Mouse (Mus musculus) cerebellum, postnatal 36 days (tissue): Measurements from ENCODE around the gene Kat7.

ENCODE experiments used
- DNase-seq, 2 experiments: peaks; one replicate each; pipeline ENCODE4 v3.0.0; 2021 to 2022; ENCODE audit warnings: mixed read lengths in 2 of 2

Gene Kat7

GRCm38 (mm10) chr11:95310007-95310647 lies at the start of gene Kat7:
TSS of gene Kat7 (minus strand) at chr11:95310246.
- peak; percentile 97 to 98 for DNase-seq

GRCm38 (mm10) chr11:95358263-95358662 lies 48.2 kb upstream of the Kat7 start:
- DNase-seq = no peak

- peak; percentile 33 to 50 for DNase-seq
Measured at GRCm38 (mm10) chr11:95356469-95357273, 46.6 kb upstream of the Kat7 start.

DNA sequence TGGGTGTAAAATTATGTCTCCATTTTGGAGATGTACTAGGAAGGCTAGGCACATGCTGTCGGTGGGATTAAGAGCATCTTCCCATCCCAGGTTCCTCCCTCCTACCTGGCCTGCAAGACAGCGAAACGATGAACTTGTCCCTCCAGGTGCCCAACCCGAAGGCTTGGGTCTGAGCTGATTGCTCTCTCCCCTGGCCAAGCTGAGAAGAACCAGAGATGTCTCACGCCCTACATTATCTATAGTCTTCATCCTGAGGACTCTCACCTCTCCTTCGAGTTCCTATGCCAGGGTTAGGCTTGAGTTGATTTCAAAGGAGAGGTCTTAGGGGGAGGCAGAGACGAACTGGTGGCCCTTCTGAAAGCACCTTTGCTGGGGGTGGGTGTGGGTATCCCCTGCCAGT lies 46.0 kb upstream of the Kat7 start:
- no peak for DNase-seq

GRCm38 (mm10) chr11:95355661-95356011 lies 45.6 kb upstream of the Kat7 start:
- no peak for DNase-seq

- DNase-seq = no peak
Measured at GRCm38 (mm10) chr11:95354945-95355660, 45.1 kb upstream of the Kat7 start.

DNA sequence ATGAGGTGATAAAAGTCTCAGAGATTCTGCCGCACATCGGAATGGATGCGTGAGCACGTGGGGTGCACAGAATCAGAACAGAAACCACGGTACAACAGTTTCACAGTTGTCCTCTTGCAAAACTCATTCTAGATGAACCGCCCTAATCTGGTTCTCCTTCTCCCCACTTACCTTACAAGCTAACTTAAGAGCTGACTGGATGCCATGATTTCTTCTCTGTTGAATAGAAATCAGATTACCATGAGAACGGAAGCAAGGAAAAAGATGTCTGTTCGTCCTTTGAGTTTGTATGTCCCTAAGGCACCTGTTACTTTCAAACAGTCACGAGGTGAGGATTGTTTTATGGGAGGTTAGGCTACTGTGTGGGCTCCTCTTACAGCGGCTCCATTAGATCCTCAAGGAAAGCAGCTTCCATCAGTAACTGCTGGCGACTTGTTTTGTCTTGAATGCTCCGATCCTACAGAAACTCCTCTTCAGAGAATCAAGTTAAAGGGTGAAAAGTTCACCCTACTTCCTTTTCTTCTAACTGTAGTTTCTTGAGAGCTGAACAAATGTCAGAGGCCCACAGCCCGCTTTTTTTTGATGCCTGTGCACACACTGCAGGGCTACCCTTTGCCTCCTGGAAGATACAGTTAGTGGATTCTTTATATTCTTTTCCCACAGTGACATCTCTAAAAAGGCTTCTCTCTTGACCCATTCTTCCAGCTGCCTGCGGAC lies 44.3 kb upstream of the Kat7 start:
- DNase-seq = no peak

GRCm38 (mm10) chr11:95353226-95353625 lies 43.2 kb upstream of the Kat7 start:
- no peak for DNase-seq

- DNase-seq = no peak
Measured at GRCm38 (mm10) chr11:95352686-95353085, 42.6 kb upstream of the Kat7 start.

- no peak for DNase-seq
Measured at GRCm38 (mm10) chr11:95350960-95351359, 40.9 kb upstream of the Kat7 start.

DNA sequence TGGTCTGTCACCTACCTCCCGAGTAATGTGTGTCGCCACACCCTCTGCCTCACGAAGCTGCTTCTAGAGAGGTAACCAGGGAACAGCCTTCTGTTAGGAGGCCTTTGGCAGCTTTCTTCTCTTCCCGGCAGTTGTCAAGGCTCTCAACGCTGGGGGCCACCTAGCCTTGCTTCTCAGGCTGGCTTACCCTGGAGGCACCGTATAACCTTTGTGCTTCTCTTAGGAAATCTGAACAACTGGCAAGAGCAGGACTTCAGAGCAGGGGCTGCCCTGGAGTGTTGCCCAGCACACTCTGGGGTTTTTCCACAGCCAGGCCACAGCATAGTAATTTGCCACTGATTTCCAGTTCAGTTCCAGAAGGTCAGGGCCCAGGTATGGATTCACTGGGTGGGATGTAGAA lies 40.2 kb upstream of the Kat7 start:
- no peak for DNase-seq

- DNase-seq = no peak
Measured at GRCm38 (mm10) chr11:95344181-95344580, 34.1 kb upstream of the Kat7 start.

DNA sequence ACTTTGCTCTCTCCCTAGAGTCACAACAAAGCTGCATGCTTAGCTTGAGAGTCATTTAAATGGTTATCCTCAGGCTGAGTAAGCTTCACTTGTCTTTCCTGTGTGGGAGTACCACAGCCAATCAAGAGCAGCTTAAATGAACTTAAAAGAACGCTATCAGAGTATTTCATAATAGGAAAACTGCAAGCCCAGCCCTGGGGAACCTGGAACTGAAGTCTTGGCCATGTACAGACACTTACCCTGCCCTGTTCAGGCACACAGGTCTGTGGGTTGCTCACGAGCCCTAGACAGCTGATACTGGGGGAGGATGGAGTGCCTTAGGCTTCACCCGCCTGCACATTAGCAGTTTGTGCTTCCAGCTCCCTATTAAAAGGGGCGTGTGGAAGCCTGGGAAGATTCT lies 33.1 kb upstream of the Kat7 start:
- no peak for DNase-seq

- DNase-seq = no peak
Measured at GRCm38 (mm10) chr11:95340664-95341063, 30.6 kb upstream of the Kat7 start.

GRCm38 (mm10) chr11:95340259-95340658 lies 30.2 kb upstream of the Kat7 start:
- no peak for DNase-seq

DNA sequence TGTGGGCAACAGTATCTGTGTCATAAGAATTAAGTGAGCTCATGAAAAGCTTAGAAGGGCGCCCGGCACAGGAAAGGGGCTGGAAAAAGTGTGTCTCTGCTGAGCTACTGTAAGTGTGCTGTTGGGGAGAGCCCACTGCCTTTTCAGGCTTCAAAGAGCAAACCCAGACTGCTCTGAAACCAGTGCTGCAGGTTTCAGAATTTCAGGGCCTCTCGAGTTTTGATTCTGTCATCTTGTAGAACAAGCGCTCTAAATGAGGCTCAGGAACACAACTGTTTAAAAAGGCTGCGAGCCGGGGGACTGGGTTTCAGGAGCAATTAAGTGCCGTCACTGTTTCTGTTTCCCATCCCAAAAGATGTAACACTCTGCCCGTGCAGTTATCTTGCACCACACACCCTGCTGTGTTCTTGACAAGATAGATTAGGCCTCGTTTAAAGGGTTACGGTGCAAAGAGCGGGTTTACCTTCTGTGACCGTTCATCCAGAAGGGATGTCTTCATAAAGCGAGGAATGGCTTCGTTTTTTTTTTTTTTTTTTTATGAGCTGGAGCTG lies 29.5 kb upstream of the Kat7 start:
- DNase-seq = no peak

GRCm38 (mm10) chr11:95337846-95338342 lies 27.8 kb upstream of the Kat7 start:
- no peak for DNase-seq

GRCm38 (mm10) chr11:95337129-95337813 lies 27.2 kb upstream of the Kat7 start:
- DNase-seq = peak in 1 of 2 experiments; percentile 8

- DNase-seq = peak; percentile 29 to 39
Measured at GRCm38 (mm10) chr11:95336568-95337128, 26.6 kb upstream of the Kat7 start, which contains the start of gene Fam117a. TSS of gene Fam117a (plus strand) at chr11:95337018.

GRCm38 (mm10) chr11:95334448-95335060 lies 24.5 kb upstream of the Kat7 start:
- DNase-seq = no peak

- no peak for DNase-seq
Measured at GRCm38 (mm10) chr11:95333805-95334204, 23.8 kb upstream of the Kat7 start.
